14 mouse cellular contexts compared by ENCODE assay signal in the genomic region with DNA sequence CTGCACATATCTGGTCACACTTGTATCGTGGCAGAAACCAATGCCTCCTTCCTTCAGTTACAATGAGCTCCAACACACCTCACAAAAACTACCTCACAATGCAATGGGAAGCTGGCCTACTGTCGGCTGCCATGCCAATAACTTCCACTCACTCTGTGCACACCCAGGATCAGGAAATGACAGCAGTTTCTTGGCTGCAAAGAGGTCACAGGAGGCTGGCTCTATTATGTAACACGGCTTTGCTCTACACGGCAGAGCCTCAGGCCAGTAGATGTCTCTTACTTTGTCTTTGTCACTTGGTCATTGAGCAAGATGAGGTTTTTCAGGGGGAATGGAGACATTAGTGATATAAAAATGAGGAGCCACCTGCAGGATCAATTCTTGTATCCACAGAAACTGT.
DNase-seq lines count a peak whose midpoint lies in the region; ATAC-seq lines count a peak whose summit lies in the region.
"Had no signal": no experiment of that assay in that cellular context is flagged by ENCODE, and none has a peak within 500 bp of the region (broad histone marks: within the 10 kb centered on the region; RNA-seq: fewer than 3 reads in every experiment).

No protein-coding gene starts in this region.

- 0 out of 2 replicates have a peak, but pooled peaks cover 14% of the 10 kb centered on the region for H3K36me3 ChIP-seq in heart, embryonic 10.5 days
- H3K36me3 ChIP-seq: embryonic facial prominence, embryonic 15.5 days; G1E had no signal

- WGBS in heart, embryonic 10.5 days: 77% methylated on average over 4 of the region's 4 CpGs

- no peak overlapping the region for H3K4me3 ChIP-seq in heart, embryonic 10.5 days
- H3K4me3 ChIP-seq: embryonic facial prominence, embryonic 15.5 days had no signal

- no peaks in the 10 kb centered on the region for H3K27me3 ChIP-seq in heart, embryonic 10.5 days (ENCODE audit: insufficient read depth, poor library complexity, severe bottlenecking)
- H3K27me3 ChIP-seq: embryonic facial prominence, embryonic 15.5 days had no signal

- H3K4me1 ChIP-seq in heart, embryonic 10.5 days: peaks cover 47% of the 10 kb centered on the region

- no peak overlapping the region for H3K27ac ChIP-seq in heart, embryonic 10.5 days
- H3K27ac ChIP-seq: embryonic facial prominence, embryonic 15.5 days; hindbrain, postnatal 0 days had no signal

- H3K9me3 ChIP-seq in heart, embryonic 10.5 days: no peaks in the 10 kb centered on the region
- H3K9me3 ChIP-seq: embryonic facial prominence, embryonic 15.5 days; G1E had no signal

- DNase-seq in heart, adult 11 months: peak; percentile 96
- no peak for DNase-seq in heart, embryonic 10.5 days (ENCODE audit: low spot score)
- peak; percentile 67 for DNase-seq in lung, postnatal 36 days
- no peak for DNase-seq in lung, postnatal 10 days
- peak; percentile 68 for DNase-seq in fat pad, adult 2 months (ENCODE audit: extremely low read depth, low read depth, low spot score)
- DNase-seq in layer of hippocampus, adult 9-11 months: no peak
- DNase-seq: gastrocnemius, postnatal 14 days; heart, postnatal 14 days; kidney, adult 18-20 months had no signal

- ATAC-seq in activated CD4-positive, CD25-positive, alpha-beta regulatory T cell, adult 4 months: no peak
- ATAC-seq: hindbrain, postnatal 0 days; midbrain, embryonic 16.5 days had no signal

Comparison
In these comparisons a context has a peak if more than half of its experiments do, and no peak if none do; other contexts are left out.
1. DNase-seq: peak in heart, adult 11 months (single experiment), lung, postnatal 36 days (single experiment) and fat pad, adult 2 months (single experiment); none in heart, embryonic 10.5 days (single experiment), lung, postnatal 10 days (single experiment) and layer of hippocampus, adult 9-11 months (single experiment).